ENCODE assay signal across 38 mouse cellular contexts in genomic region chr1:85578372-85579010, GRCm38 (mm10). TPM values are rescaled to one million over a fixed set of nuclear protein-coding genes. Genes with fewer than 3 reads are reported as not detected.
"Had no signal": no experiment of that assay in that cellular context is flagged by ENCODE, and none has a peak within 500 bp of the region (broad histone marks: within the 10 kb centered on the region; RNA-seq: fewer than 3 reads in every experiment).

No protein-coding gene starts in this region.

RNA-seq across cellular contexts. Expression of gene G530012D18Rik, which starts 3.0 kb away (rescaled TPM):
- total RNA-seq: left cerebral cortex, adult 8-10 months; left cerebral cortex, postnatal 10 days; left cerebral cortex, postnatal 14 days; left cerebral cortex, postnatal 25 days; left cerebral cortex, postnatal 36 days; left cerebral cortex, postnatal 4 days; liver, adult 2 months; megakaryocyte, adult 5-6 weeks; megakaryocyte-erythroid progenitor cell, adult 5-6 weeks; midbrain, postnatal 0 days; monocyte, adult 5-6 weeks had no signal
- polyA plus RNA-seq: limb, embryonic 10.5 days; limb, embryonic 11.5 days; limb, embryonic 12.5 days; limb, embryonic 13.5 days; limb, embryonic 14.5 days; limb, embryonic 15.5 days; liver, adult 2 months; liver, embryonic 11.5 days; liver, embryonic 12.5 days; liver, embryonic 13.5 days; liver, embryonic 15.5 days; liver, embryonic 16.5 days; lung, adult 2 months; lung, embryonic 14.5 days; lung, embryonic 15.5 days; lung, embryonic 16.5 days; lung, postnatal 0 days; macrophage; midbrain, embryonic 10.5 days; midbrain, embryonic 11.5 days; midbrain, embryonic 12.5 days; midbrain, embryonic 13.5 days; midbrain, embryonic 14.5 days; midbrain, embryonic 15.5 days; midbrain, embryonic 16.5 days; midbrain, postnatal 0 days; myocyte; neural tube, embryonic 11.5 days; neural tube, embryonic 12.5 days had no signal

RNA-seq across cellular contexts. Expression of gene Sp110, which starts 20.1 kb away (rescaled TPM):
- polyA plus RNA-seq: myocyte had no signal
